Mouse (Mus musculus) myocyte (in vitro differentiated cells): ENCODE measurements around the gene Eva1a. TPM values are rescaled to one million over a fixed set of nuclear protein-coding genes. Genes with fewer than 3 reads are reported as not detected.

Experiments used
- H3K27me3 ChIP-seq: one replicate; pipeline ENCODE4 v1.6.1; 2011; ENCODE audit not compliant: control insufficient read depth, insufficient read depth, insufficient read length
- H3K36me3 ChIP-seq: one replicate; pipeline ENCODE4 v1.6.1; 2011; ENCODE audit not compliant: control insufficient read depth, insufficient read depth
- H3K4me2 ChIP-seq: one replicate; pipeline ENCODE4 v1.6.1; 2011; ENCODE audit warnings: low read depth, control low read depth
- H3K4me3 ChIP-seq: one replicate; pipeline ENCODE4 v1.5.1; 2011; ENCODE audit warnings: mild to moderate bottlenecking, control low read depth, moderate library complexity
- H3K79me2 ChIP-seq: one replicate; pipeline ENCODE4 v1.6.1; 2011; ENCODE audit not compliant: control insufficient read depth, insufficient read depth
- H3ac ChIP-seq: one replicate; pipeline ENCODE4 v1.6.1; 2011; ENCODE audit not compliant: control insufficient read depth, insufficient read length
- CEBPB ChIP-seq: IDR thresholded peaks from 2 replicates; pipeline ENCODE4 v1.6.1; 2011; ENCODE audit warnings: mild to moderate bottlenecking, moderate library complexity; ENCODE audit not compliant: poor library complexity, insufficient read depth, severe bottlenecking
- E2F4 ChIP-seq: IDR thresholded peaks from one replicate; pipeline ENCODE4 v1.6.1; 2011; ENCODE audit warnings: mild to moderate bottlenecking, control low read depth, moderate library complexity; ENCODE audit not compliant: insufficient read depth
- MAX ChIP-seq: IDR thresholded peaks from one replicate; pipeline ENCODE4 v1.6.1; 2011; ENCODE audit warnings: low read depth, mild to moderate bottlenecking, control low read depth
- MYOD1 ChIP-seq, 3 experiments: IDR thresholded peaks; one replicate each; pipeline ENCODE4 v1.6.1; 2011; ENCODE audit warnings: control low read depth in 2 of 3, low read depth in 2 of 3, mild to moderate bottlenecking in 2 of 3, moderate library complexity in 1 of 3; ENCODE audit not compliant: insufficient read length in 2 of 3, control insufficient read depth in 1 of 3
- MYOG ChIP-seq, 3 experiments: IDR thresholded peaks; one replicate each; pipeline ENCODE4 v1.6.1; 2011; ENCODE audit warnings: control low read depth in 2 of 3, low read depth in 2 of 3, mild to moderate bottlenecking in 2 of 3; ENCODE audit not compliant: insufficient read length in 2 of 3, control insufficient read depth in 1 of 3, insufficient read depth in 1 of 3
- POLR2A ChIP-seq: IDR thresholded peaks from one replicate; pipeline ENCODE4 v1.6.1; 2011; ENCODE audit warnings: low read depth, mild to moderate bottlenecking, control low read depth, moderate library complexity; ENCODE audit not compliant: insufficient read length
- POLR2AphosphoS2 ChIP-seq: IDR thresholded peaks from one replicate; pipeline ENCODE4 v1.6.1; 2011; ENCODE audit warnings: low read depth, control low read depth; ENCODE audit not compliant: insufficient read length
- REST ChIP-seq: IDR thresholded peaks from one replicate; pipeline ENCODE4 v1.6.1; 2011; ENCODE audit warnings: mild to moderate bottlenecking, control low read depth, moderate library complexity; ENCODE audit not compliant: insufficient read depth, insufficient read length
- SRF ChIP-seq: IDR thresholded peaks from one replicate; pipeline ENCODE4 v1.6.1; 2011; ENCODE audit warnings: low read depth; ENCODE audit not compliant: control insufficient read depth, insufficient read length
- TCF12 ChIP-seq: IDR thresholded peaks from one replicate; pipeline ENCODE4 v1.6.1; 2011; ENCODE audit warnings: mild to moderate bottlenecking, control low read depth; ENCODE audit not compliant: poor library complexity, insufficient read depth, severe bottlenecking
- TCF3 ChIP-seq: IDR thresholded peaks from one replicate; pipeline ENCODE4 v1.6.1; 2011; ENCODE audit warnings: low read depth, control low read depth; ENCODE audit not compliant: insufficient read length
- USF1 ChIP-seq: IDR thresholded peaks from one replicate; pipeline ENCODE4 v1.6.1; 2011; ENCODE audit warnings: low read depth, mild to moderate bottlenecking, control low read depth, moderate library complexity
- polyA plus RNA-seq: library from polyadenylated mRNA; unstranded; fragments of >200 nt; fragmentation: generic; extraction: Trizol; gene quantifications from one replicate; pipeline ENCODE4 v1.2.1, GENCODE M21; 2012; ENCODE audit warnings: missing spikeins

Gene Eva1a
- polyA plus RNA-seq: 0.07 TPM

DNA sequence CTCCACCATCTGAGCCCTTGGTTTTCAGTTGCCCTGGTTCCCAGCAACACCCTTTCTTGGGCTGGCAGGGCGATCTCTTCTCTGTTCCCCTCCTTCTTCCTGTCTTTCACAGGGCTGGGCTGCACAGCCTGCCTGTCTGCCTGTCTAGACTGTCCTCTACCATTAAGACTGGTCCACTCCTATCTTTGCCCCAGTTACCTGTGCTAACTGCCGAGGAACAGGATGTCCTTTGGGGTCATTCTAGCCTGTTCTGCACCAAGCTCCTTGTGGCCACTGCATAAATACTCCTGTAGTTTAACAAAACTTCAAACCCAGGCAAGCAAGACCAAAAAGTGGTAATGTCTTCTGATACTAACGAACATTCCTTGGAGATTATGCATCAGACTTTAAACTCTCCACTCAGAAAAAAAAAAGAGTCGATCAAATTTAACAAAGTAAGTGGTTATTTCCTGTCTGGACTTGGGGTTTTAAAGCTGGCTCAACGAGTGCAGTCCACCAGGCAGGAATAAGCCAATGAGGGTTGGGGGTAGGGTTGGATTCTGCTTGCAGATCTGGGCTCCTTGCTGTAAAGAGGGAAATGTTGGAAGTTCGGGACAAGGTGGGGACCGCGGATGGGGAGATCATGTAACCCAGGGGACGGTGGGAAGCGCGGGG lies at the start of gene Eva1a:
Eva1a (plus strand) TSS at position 210 of the 654 bp plus-strand sequence.
- H3K4me3 ChIP-seq: peak within 1 kb of the TSS; percentile 15
- no peak for TF ChIP-seq REST
- no peak for TF ChIP-seq TCF12
- no peak for TF ChIP-seq TCF3
- TF ChIP-seq POLR2AphosphoS2: no peak
- no peak for TF ChIP-seq MYOD1 (IDR thresholded peaks at IDR 0.05; ENCODE audit: control insufficient read depth in 1 of 3, insufficient read length in 2 of 3, low read depth in 2 of 3)
- TF ChIP-seq E2F4: no peak
- TF ChIP-seq POLR2A: no peak
- no peak for TF ChIP-seq MYOG (IDR thresholded peaks at IDR 0.05; ENCODE audit: control insufficient read depth in 1 of 3, insufficient read depth in 1 of 3, insufficient read length in 2 of 3, low read depth in 2 of 3)
- TF ChIP-seq SRF: no peak
- TF ChIP-seq MAX: no peak
- TF ChIP-seq CEBPB: no peak
- no peak for TF ChIP-seq USF1
- no peak within 1 kb of the TSS for H3ac ChIP-seq
- no peaks in the 10 kb centered on the region for H3K27me3 ChIP-seq
- H3K79me2 ChIP-seq: no peaks in the 10 kb centered on the region
- H3K4me2 ChIP-seq: peak within 1 kb of the TSS; percentile 86
- no peaks in the 10 kb centered on the region for H3K36me3 ChIP-seq

DNA sequence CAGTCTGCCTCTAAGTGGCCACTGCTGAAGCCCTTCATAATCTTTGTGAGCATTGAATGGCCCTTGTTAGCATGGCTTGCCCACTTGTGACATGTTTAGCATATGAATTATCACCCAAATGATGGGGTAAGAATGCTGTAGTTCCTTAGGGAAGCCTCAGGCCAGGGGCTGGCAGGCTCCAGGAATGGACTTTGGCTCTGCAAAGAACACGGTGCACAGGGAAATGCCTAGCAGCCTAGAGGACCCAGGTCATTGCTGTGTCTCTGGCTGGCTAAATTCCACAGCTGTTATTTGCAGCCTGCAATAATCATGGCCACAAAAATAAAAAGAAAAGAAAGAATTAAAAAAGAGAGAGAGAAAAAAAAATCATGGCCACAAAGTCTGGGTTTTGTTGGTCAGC lies 28.5 kb upstream of the Eva1a start:
- H3K4me2 ChIP-seq: no peak overlapping the region
- H3K36me3 ChIP-seq: no peaks in the 10 kb centered on the region
- H3K27me3 ChIP-seq: no peaks in the 10 kb centered on the region
- H3ac ChIP-seq: no peak overlapping the region
- TF ChIP-seq TCF12 (no peak), MYOD1 (IDR thresholded peaks at IDR 0.05; ENCODE audit: control insufficient read depth in 1 of 3, insufficient read length in 2 of 3, low read depth in 2 of 3) (no peak), USF1 (no peak), SRF (no peak), CEBPB (no peak), E2F4 (no peak), POLR2AphosphoS2 (no peak), POLR2A (no peak), TCF3 (no peak), MYOG (IDR thresholded peaks at IDR 0.05; ENCODE audit: control insufficient read depth in 1 of 3, insufficient read depth in 1 of 3, insufficient read length in 2 of 3, low read depth in 2 of 3) (no peak), MAX (no peak), REST (no peak)
- no peaks in the 10 kb centered on the region for H3K79me2 ChIP-seq
- no peak overlapping the region for H3K4me3 ChIP-seq

DNA sequence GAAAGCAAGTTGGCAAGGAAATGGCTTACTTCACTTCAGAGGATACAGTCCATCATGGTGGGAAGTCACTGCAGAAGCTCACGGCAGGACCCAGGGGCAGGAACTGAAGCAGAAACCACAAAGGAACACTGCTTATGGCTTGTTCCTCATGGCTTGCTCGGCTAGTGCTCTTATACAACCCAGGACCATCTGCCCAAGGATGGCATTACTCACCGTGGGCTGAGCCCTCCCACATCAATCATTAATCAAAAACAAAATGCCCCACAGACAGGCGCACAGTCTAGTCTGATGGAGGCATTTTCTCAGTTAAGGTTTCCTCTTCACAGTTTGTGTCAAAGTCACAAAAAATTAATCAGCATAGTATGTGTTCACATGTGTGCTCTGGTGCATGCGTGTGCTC lies 19.8 kb upstream of the Eva1a start:
- Histone ChIP-seq H3K27me3 (no peaks in the 10 kb centered on the region), H3K36me3 (no peaks in the 10 kb centered on the region), H3K4me2 (no peak overlapping the region), H3K4me3 (no peak overlapping the region), H3K79me2 (no peaks in the 10 kb centered on the region), H3ac (no peak overlapping the region)
- TF ChIP-seq POLR2AphosphoS2 (no peak), POLR2A (no peak), MAX (no peak), MYOG (IDR thresholded peaks at IDR 0.05; ENCODE audit: control insufficient read depth in 1 of 3, insufficient read depth in 1 of 3, insufficient read length in 2 of 3, low read depth in 2 of 3) (no peak), E2F4 (no peak), USF1 (no peak), MYOD1 (IDR thresholded peaks at IDR 0.05; ENCODE audit: control insufficient read depth in 1 of 3, insufficient read length in 2 of 3, low read depth in 2 of 3) (no peak)

DNA sequence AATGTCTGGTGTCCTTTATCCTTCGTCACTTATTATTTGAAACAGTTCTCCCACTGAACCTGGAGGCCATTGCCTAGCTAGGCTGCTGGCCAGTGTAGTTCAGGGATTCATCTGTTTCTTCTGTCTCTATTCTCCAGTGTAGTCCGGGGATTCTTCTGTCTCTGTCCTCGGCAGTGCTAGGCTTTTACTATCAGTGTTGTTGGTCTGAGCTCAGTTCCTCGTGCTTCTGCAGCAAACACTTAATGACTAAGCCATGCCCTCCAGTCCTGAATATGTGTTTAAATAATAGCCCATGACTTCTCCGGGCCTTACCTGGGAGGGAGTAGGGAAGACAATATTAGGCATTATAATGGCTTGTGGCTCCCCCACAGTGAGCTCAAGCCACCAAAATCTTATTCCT lies 19.3 kb upstream of the Eva1a start:
- H3K4me2 ChIP-seq: no peak overlapping the region
- no peak overlapping the region for H3ac ChIP-seq
- H3K36me3 ChIP-seq: no peaks in the 10 kb centered on the region
- TF ChIP-seq TCF3 (no peak), POLR2A (no peak), E2F4 (no peak), REST (no peak), TCF12 (no peak)
- H3K4me3 ChIP-seq: no peak overlapping the region
- no peaks in the 10 kb centered on the region for H3K79me2 ChIP-seq
- no peaks in the 10 kb centered on the region for H3K27me3 ChIP-seq

DNA sequence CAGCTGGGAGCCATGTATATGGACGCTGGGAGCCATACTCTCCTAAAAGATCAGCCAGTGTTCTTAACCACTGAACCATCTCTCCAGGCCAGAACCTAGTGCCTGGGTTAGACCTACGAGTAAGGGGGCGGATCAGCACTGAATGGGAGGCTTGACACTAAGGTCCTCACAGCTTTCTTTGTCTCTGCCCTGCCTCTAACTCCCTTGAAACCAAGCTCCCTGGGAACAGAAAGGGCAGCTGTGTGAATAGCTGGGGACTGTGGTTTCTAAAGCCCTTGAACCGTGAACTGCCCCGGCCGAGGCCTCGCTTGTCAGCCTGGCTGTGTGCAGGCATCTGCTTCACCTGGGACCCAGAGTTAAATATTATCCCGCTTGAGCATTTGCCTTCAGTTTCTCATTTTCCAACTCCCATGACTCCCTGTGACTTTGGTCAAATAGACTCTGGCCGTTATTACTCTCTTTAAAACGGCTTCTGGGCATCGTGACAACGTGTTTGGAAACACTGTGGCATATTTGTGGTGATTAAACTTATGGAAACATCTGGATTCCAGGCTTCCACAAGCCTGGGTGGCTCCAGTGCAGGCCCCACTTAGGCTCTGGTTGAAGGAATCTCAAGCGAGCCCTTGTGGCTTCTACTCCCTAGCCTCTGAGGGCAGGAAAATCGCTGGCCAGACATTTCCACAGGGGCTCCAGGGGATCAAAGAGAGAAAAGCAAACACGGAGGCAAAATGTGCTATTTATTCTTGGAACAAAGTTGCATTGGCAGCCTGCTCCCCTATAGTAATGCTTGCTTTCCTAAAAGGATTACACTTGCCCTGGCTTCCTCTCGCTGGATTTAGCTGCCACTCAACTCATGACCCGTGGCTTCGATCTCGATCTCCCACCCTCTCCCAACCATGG lies 11.0 kb upstream of the Eva1a start:
- no peaks in the 10 kb centered on the region for H3K27me3 ChIP-seq
- no peaks in the 10 kb centered on the region for H3K36me3 ChIP-seq
- no peak overlapping the region for H3K4me2 ChIP-seq
- H3K79me2 ChIP-seq: no peaks in the 10 kb centered on the region
- H3ac ChIP-seq: no peak overlapping the region
- TF ChIP-seq SRF (no peak), POLR2AphosphoS2 (no peak), CEBPB (no peak), MYOD1 (IDR thresholded peaks at IDR 0.05; ENCODE audit: control insufficient read depth in 1 of 3, insufficient read length in 2 of 3, low read depth in 2 of 3) (no peak), REST (no peak), MYOG (IDR thresholded peaks at IDR 0.05; ENCODE audit: control insufficient read depth in 1 of 3, insufficient read depth in 1 of 3, insufficient read length in 2 of 3, low read depth in 2 of 3) (no peak), MAX (no peak), TCF3 (no peak), E2F4 (no peak), POLR2A (no peak), TCF12 (no peak), USF1 (no peak)
- H3K4me3 ChIP-seq: no peak overlapping the region
